Mouse (Mus musculus): ENCODE results near the gene Maco1. TPM values are rescaled to one million over a fixed set of nuclear protein-coding genes. Genes with fewer than 3 reads are reported as not detected.
A peak's percentile ranks its signal among the peaks of the same experiment; 100 is the strongest.
"Not testable (repeated sequence)": the region's sequence is repeated elsewhere in the genome, so short reads cannot be mapped to it uniquely, and the experiment has no call there.

Gene Maco1
- total RNA-seq, 2 experiments from 2014 or later = 42.0 to 48.0 TPM

- DNase-seq (ENCODE audit: extremely low spot score in 1 of 2, low spot score in 1 of 2) = no peak
These were observed 32.1 kb downstream of the Maco1 start for GRCm38 (mm10) chr4:134821061-134821460.

DNA sequence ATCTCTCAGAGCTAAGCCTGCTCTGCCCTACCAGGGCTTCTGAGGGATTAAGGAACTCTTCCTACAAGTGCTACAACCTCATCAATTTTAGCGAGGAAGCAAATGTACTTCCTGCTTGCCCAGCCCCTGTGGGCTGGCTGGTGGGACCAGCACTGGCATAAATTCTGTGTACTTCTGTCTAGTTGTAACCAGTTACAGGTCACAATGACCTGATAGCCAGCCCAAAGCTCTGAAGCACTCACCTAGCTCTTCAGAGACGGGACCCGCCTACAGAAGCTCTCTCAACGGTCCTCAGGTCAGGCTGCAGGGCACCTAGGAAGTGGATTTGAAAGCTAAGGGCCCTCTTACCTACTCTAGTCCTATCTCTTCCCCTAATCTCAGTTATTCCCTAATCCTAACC, 35.4 kb downstream of the Maco1 start:
- no peak for DNase-seq (ENCODE audit: extremely low spot score in 1 of 2, low spot score in 1 of 2)

DNA sequence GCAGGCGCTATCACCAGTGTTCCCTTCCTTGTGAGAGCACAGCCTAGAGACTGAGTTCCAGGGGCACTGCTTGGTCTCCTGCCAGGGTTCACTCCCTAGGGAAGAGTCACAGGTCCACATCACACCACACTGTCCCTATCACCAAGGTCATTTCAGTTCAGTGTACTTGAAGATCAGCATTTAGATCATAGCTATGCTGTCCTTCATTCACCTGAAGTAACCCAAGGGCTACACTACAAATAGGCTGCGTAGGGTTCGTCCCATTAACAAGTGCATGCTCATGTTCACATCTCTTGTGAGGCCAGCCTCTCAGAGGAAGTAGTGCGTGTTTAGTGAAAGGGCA, 38.9 kb downstream of the Maco1 start:
- DNase-seq (ENCODE audit: extremely low spot score in 1 of 2, low spot score in 1 of 2) = no peak

DNA sequence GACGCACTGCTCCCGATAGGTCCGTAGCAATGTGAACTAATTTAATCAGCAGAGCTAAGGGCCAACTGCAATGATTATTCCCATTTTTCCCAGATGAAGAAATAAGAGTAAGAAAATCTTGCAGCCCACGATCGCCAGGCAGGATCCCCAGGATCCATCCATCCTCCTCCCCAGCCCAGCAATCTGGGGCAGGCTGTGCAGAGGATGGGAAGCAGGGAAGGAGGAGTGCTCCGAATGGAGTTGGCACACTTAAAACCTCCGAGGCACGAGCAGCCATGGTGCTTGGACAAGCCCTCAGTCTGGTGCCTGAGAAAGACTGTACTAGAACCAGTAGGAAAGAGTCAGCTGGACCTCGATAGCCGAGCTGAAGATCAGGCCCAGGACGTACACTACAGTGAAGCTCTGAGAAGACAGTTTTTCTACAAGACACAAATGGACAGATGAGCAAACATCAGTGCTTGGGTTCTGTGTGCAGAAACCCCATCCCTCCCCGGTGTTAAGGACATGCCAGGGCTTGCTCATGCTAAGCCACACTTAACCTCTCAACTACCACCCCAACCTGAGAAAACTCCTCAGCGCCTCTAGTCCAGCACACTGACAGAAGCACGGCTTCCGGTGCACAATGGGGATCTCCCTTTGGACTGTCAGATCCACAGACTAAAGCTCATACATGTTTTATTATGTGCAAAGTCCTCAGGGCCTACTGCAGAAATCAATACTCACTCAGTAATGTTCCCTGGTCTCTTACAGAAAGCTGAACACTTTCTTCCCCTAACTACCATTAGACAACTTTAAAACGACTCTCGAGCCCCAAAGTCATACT, 39.5 kb downstream of the Maco1 start:
- DNase-seq (ENCODE audit: extremely low spot score in 1 of 2, low spot score in 1 of 2) = no peak

DNA sequence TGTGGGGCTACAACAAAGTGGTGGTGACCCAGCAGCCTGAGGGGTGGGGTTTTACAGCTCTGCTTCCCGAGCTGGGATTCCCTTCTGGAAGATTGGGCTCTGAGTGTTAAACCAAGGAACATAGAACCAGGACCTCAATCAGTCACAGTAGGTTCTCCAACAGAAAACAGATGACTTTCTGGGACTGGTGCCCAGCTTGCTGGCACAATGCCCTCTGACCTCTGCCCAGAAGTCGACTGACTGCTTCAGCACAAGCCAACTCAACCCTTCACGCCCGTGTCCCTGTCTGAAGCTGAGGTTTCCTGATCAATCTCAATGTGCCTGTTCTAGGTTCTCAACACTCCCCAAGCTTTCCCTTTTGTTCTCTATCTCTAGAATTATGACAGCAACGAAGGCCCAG, 48.4 kb downstream of the Maco1 start:
- DNase-seq (ENCODE audit: extremely low spot score in 1 of 2, low spot score in 1 of 2) = peak in 1 of 2 experiments; percentile 28

GRCm38 (mm10) chr4:134802765-134803164, 50.4 kb downstream of the Maco1 start:
- DNase-seq (ENCODE audit: extremely low spot score in 1 of 2, low spot score in 1 of 2) = no peak

- no peak for DNase-seq (ENCODE audit: extremely low spot score in 1 of 2, low spot score in 1 of 2)
These were observed 51.0 kb downstream of the Maco1 start for GRCm38 (mm10) chr4:134802155-134802554.

- DNase-seq (ENCODE audit: extremely low spot score in 1 of 2, low spot score in 1 of 2) = no peak
These were observed 52.5 kb downstream of the Maco1 start for GRCm38 (mm10) chr4:134800693-134801092.

DNA sequence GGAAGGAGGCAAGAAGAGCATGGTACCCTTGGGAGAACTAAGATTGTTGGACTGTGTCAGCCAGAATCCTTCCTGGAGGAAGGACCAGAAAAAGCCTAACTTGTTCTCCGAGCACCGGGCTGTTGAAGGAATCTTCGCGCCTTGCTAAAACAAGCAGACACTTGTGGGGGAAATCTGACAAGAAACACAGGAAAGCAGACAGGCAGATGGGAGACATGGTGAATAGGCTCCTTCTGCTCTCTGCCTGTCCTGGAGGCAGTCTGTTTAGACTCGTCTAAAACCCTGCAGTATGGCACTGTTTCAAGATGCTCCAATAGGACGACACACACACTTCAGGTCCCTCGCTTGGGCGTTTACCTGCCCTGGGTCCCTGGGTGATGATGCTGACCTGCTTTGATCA, 53.0 kb downstream of the Maco1 start:
- DNase-seq (ENCODE audit: extremely low spot score in 1 of 2, low spot score in 1 of 2) = no peak

DNA sequence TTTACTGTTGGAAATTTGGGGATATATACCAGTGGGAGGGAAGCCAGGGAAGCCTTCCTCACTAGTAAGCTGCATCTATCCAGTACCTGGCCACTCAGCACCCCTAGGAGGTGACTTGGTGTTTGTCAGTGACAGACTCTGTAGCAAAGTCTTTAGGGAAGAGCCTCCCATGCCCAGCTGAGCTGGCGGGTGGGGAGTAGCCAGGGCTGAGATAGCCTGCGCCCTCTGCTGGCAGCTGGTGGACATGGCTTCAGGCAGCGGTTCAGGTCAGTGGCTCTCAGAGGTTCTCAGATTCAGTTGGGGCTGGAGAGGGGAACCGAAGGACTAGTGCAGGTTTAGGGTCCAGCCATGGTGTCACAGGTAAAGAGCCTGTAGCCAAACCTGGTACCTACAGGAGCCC, 53.9 kb downstream of the Maco1 start:
- peak; percentile 47 to 67 for DNase-seq (ENCODE audit: extremely low spot score in 1 of 2, low spot score in 1 of 2)

DNA sequence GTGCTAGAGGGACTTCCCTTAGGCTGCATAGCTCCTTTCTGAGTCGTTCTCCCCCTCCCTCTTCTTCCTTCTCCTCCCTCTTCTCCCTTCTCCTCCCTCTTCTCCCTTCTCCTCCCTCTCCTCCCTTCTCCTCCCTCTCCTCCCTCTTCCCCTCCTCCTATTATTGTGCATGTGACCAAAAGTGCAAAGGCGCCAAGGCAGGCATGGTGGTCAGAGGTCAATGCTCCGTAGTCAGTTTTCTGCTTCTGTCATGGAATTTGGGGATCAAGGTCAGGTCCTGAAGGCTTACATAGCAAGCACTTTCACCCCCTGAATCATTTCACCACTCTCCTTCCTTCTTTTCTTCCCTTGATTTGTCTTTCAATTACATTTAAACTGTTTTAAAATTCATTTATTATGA, 54.3 kb downstream of the Maco1 start:
- no peak for DNase-seq (ENCODE audit: extremely low spot score in 1 of 2, low spot score in 1 of 2)

GRCm38 (mm10) chr4:134797621-134798020, 55.5 kb downstream of the Maco1 start:
- DNase-seq (ENCODE audit: extremely low spot score in 1 of 2, low spot score in 1 of 2) = no peak

DNA sequence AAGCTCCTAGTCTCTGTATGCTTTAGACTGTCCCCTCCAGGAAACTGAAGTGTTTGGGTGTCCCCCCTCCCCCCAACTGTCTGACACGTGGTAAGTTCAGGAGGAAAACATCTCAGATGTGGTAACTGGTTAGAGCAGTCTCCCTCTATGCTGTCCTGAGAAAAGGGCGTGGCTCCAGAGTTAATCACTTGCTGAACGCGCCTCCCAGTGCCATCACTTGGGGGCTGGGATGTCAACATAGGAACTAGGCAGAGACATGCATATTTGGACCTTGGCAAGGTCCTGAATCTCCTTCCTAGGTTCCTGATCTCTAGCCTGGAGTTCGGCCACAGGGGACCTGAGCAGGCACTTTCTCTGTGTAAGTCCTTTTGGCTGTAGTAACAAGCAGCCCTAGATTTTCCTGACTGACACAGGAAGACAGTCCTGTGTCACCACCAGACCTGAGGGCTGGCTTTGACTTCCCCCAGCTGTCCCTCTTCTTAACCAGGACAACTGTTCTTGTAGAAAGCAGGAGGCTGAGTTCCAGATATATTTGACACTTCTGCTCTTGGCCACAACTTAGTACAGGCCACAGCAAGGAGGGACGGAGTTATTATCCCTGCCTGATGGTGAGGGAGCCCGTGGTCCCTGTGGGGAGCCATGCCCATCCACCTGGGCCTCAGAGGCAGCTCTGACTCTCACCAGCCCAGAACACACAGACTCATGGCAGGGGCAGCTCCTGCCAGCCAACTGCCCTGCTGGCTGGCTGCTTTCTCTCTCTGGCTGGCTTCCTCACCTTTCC, 56.4 kb downstream of the Maco1 start:
- DNase-seq (ENCODE audit: extremely low spot score in 1 of 2, low spot score in 1 of 2) = no peak

DNA sequence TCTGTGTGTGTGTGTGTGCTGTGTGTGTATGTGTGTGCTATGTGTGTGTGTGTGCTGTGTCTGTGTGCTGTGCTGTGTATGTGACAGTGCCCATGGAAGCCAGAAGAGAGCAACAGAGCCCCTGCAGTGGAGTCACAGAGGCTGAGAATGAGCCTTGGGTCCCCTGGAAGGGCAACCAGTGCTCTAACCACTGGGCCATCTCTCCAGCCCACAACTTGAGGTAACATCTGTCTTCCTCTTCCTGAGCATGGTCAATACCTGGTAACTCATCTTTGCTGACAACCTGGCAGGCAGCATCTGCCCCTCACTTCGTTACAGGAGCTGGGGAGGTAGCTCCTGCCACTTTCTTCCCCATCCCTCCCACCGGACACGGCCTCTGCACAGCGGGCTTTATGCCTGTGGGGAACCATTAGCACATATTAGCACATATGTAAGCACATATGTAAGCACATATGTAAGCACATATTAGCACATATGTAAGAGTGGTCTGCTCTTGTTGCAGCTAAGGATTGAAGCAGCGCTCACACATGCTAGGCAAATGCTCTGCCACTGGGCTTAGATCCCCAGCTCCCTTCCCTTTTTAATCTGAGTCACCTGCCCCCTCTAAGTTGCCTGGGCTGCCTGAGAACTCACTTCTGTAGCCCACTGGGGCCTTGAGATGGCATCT, 57.2 kb downstream of the Maco1 start:
- DNase-seq (ENCODE audit: extremely low spot score in 1 of 2, low spot score in 1 of 2) = no peak

DNA sequence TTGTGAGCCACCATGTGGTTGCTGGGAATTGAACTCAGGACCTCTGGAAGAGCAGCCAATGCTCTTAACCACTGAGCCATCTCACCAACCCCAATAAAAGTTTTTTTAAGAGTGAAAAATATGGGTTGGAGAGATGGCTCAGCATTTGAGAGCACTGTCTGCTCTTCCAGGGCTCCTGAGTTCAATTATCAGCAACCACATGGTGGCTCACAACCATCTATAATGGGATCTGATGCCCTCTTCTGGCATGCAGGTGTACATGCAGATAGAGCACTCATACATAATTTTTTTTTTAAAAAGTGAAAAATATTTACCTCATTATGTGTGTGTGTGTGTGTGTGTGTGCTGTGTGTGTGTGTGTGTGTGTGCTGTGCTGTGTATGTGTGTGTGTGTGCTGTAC, 58.2 kb downstream of the Maco1 start:
- not testable (repeated sequence) for DNase-seq (ENCODE audit: extremely low spot score in 1 of 2, low spot score in 1 of 2)

GRCm38 (mm10) chr4:134793213-134793956, 59.8 kb downstream of the Maco1 start:
- peak in 1 of 2 experiments; percentile 73 for DNase-seq (ENCODE audit: extremely low spot score in 1 of 2, low spot score in 1 of 2)

- no peak for DNase-seq (ENCODE audit: extremely low spot score in 1 of 2, low spot score in 1 of 2)
These were observed 61.4 kb downstream of the Maco1 start for GRCm38 (mm10) chr4:134791731-134792130.

GRCm38 (mm10) chr4:134786946-134787345, 66.2 kb downstream of the Maco1 start:
- no peak for DNase-seq (ENCODE audit: extremely low spot score in 1 of 2, low spot score in 1 of 2)

DNA sequence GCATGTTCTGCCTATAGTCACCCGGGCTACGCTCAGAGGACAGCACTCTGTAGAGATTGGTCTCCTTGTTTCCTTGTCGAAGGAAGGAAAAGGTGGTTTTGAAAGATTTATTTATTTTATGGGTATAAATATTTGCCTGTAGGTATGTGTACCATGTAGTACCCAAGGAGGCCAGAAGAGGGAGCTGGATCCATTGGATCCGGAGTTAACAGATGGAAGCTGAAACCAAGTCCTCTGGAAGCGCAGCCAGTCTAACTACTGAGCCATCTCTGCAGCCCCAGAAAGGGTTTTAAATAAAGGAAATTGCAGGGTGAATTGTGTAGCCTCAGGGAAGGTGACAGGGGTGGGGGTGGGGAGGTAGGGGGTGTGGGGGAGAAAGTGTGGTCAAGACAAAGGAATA, 68.4 kb downstream of the Maco1 start:
- DNase-seq (ENCODE audit: extremely low spot score in 1 of 2, low spot score in 1 of 2) = no peak

- DNase-seq (ENCODE audit: extremely low spot score in 1 of 2, low spot score in 1 of 2) = no peak
These were observed 73.8 kb downstream of the Maco1 start for GRCm38 (mm10) chr4:134779136-134779934.

All from layer of hippocampus, postnatal 25 days (tissue).